Mouse (Mus musculus) urinary bladder, postnatal 36 days (tissue): ENCODE measurements at regions not wholly inside any gene's neighbourhood (a gene's known extent, or its start where the extent isn't known, plus 50 kb on each side); places are given as distances from the start of the nearest gene placed in this dataset.
"Not testable (repeated sequence)": the region's sequence is repeated elsewhere in the genome, so short reads cannot be mapped to it uniquely, and the experiment has no call there.

Source experiments
- DNase-seq, 2 experiments: peaks; one replicate each; pipeline ENCODE4 v3.0.0; 2022; ENCODE audit warnings: low spot score in 2 of 2, mixed read lengths in 1 of 2

GRCm38 (mm10) chr9:25655767-25656513, 174.6 kb downstream of the Eepd1 start:
- DNase-seq: peak in 1 of 2 experiments; percentile 3

GRCm38 (mm10) chr9:25656534-25656933, 175.2 kb downstream of the Eepd1 start:
- DNase-seq: no peak

- DNase-seq: no peak
Observed at GRCm38 (mm10) chr9:25683635-25684333, 202.4 kb downstream of the Eepd1 start.

DNA sequence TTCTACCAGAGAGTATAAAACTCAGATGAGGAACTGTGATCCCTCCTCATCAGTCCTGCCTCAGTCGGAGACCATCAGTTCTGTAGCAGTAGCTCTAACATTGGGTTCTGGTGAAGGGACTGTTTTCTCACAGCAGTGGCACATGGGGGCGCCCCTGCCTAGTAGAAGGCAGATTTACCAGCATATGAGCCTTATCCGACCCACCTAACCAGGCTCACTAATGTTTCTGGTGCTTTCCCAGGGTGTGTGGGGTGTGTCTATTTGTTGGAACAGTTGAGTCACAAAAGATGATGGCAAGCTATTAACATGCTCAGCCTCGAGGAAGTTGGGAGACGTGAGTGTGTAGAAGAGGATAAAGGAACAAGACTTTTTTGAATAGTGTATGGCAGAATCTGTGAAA, 212.3 kb downstream of the Eepd1 start:
- peak in 1 of 2 experiments; percentile 2 for DNase-seq

GRCm38 (mm10) chr9:25695018-25695417, 213.7 kb downstream of the Eepd1 start:
- DNase-seq: no peak

GRCm38 (mm10) chr9:25713636-25714035, 232.3 kb downstream of the Eepd1 start:
- no peak for DNase-seq

DNA sequence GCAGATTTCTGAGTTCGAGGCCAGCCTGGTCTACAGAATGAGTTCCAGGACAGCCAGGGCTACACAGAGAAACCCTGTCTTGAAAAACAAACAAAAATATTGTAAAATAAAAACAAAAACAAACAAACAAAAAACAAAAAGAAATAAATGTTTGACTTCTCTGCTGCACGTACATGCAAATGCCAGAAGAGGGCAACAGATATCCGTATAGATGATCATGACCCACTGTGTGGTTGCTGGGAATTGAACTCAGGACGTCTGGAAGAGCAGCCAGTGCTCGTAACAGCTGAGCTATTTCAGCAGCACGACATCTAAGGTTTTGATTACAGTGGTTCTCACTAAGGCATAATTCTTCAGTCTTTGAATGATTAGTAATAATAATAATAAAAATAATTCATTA, 262.8 kb downstream of the Eepd1 start:
- no peak for DNase-seq

- DNase-seq: no peak
Observed at GRCm38 (mm10) chr9:25751138-25751537, 269.8 kb downstream of the Eepd1 start.

GRCm38 (mm10) chr9:25773899-25774298, 292.6 kb downstream of the Eepd1 start:
- no peak for DNase-seq

GRCm38 (mm10) chr9:25782631-25783030, 301.3 kb downstream of the Eepd1 start:
- DNase-seq: no peak

GRCm38 (mm10) chr9:25795142-25795910, 314.0 kb downstream of the Eepd1 start:
- no peak for DNase-seq

GRCm38 (mm10) chr9:25809562-25809961, 328.2 kb downstream of the Eepd1 start:
- DNase-seq: no peak

- DNase-seq: no peak
Observed at GRCm38 (mm10) chr9:25833295-25833694, 351.9 kb downstream of the Eepd1 start.

DNA sequence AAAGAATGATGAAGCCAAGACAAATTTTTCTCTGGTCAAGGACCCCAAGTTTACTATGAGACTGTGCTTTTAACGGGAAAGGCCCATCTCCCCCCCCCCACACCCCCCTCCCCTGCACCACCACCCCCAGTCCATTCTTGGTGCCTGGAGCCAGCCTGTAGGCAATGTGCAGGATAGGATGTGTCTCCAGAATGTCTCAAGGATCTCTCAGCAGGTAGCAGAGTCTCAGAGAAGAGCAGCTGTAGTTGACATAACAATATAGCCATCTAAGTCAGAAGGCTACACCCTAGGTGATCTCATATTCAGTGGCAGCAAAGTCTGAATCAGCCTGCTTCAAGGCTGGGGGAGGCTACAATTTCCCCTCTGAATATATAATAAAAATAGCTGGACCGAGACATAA, 368.6 kb downstream of the Eepd1 start:
- not testable (repeated sequence) for DNase-seq

DNA sequence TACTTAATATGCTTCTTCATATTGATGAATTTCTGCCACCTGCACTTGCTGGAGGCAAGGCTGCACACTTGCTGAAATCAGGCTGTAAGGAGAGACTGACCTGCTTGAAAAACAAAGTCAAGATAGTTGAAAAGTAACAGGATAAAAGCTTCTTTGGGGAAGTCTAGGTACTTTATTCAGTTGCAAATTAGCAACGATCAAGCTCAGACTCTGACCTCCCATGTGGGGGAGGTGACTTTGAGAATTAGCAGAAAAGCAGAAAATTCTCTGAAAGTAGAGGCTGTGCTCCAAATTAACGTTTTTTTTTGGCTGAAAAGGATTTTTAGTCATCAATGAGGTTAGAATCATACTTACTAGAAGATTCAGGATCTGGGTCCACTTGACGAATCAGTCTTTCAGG, 369.3 kb downstream of the Eepd1 start:
- not testable (repeated sequence) for DNase-seq

- DNase-seq: no peak
Observed at GRCm38 (mm10) chr9:25854545-25854944, 373.2 kb downstream of the Eepd1 start.

DNA sequence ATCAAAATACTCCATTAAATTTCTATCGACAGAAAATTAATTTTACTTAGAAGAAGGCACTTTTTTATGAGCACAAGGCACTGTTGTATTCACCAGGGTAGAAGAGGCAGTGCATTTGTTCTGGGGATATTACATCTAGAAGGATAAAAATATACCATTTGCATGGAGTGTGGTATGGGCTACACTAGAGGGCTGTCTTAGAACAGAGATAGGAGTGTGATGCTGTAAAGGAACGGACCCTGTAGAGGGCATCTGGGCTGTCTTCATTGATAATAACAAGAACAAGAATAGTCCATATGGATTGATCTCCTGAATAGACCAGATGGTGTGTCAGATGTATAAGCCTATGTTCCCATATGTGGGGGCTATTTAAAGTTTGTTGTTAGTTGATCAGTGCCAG, 388.9 kb downstream of the Eepd1 start:
- DNase-seq: no peak

DNA sequence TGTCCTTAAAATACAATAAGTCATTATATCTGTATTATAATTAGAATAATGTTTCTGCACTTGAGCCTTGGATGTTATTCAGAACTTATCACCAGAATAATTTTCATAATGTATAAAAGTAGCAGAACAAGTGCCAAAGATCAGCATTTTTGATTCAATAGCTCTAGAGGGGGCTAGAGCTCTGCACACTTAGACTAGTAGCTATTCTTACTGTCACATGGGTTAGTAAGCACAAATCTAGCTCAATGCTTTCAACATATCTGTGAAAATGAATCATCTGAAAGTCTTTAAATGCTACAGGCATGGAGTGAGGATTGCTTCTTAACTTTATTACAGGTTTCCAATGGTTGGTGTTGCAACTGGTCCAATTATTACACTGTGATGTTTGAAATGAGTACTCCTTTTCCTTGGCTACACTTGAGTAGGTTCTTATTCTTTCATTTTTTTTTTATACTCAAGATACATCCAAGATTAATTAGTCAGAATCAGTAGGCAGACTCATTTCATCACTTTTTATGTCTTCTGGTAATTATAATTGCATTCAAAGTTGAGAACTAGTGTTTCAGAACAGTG, 415.1 kb downstream of the Eepd1 start:
- DNase-seq: no peak
